Mouse (Mus musculus) lung, embryonic 15.5 days (tissue): ENCODE data around the gene Slc7a4. TPM values are rescaled to one million over a fixed set of nuclear protein-coding genes. Genes with fewer than 3 reads are reported as not detected.
"Not testable (repeated sequence)": the region's sequence is repeated elsewhere in the genome, so short reads cannot be mapped to it uniquely, and the experiment has no call there.

Source experiments
- ATAC-seq: fragments of 200-750 bp; cut with Nextera tagmentation; 2 replicates; pipeline ENCODE4 v1.8.0; 2017; ENCODE audit warnings: moderate number of reproducible peaks, borderline replicate concordance; ENCODE audit not compliant: low FRiP score, low TSS enrichment; ENCODE audit errors: extremely low read depth
- H3K27ac ChIP-seq: fragments of 300-500 bp; sonication (generic); 2 replicates; pipeline ENCODE4 v1.5.1; 2015; ENCODE audit warnings: moderate library complexity, mild to moderate bottlenecking, inconsistent platforms
- H3K27me3 ChIP-seq: fragments of 300-500 bp; sonication (generic); 2 replicates; pipeline ENCODE4 v1.6.1; 2015; ENCODE audit warnings: inconsistent platforms
- H3K36me3 ChIP-seq: fragments of 300-500 bp; sonication (generic); 2 replicates; pipeline ENCODE4 v1.6.1; 2015; ENCODE audit warnings: inconsistent platforms
- H3K4me1 ChIP-seq: fragments of 300-500 bp; sonication (generic); 2 replicates; pipeline ENCODE4 v1.6.1; 2015; ENCODE audit warnings: inconsistent platforms
- H3K4me2 ChIP-seq: fragments of 300-500 bp; sonication (generic); 2 replicates; pipeline ENCODE4 v1.6.1; 2015; ENCODE audit warnings: inconsistent platforms, mild to moderate bottlenecking, moderate library complexity
- H3K4me3 ChIP-seq: fragments of 300-500 bp; sonication (generic); 2 replicates; pipeline ENCODE4 v1.5.1; 2015; ENCODE audit warnings: mild to moderate bottlenecking, inconsistent platforms
- H3K9ac ChIP-seq: fragments of 300-500 bp; sonication (generic); 2 replicates; pipeline ENCODE4 v1.6.1; 2015; ENCODE audit warnings: inconsistent platforms
- H3K9me3 ChIP-seq: fragments of 300-500 bp; sonication (generic); 2 replicates; pipeline ENCODE4 v1.6.1; 2016; ENCODE audit warnings: inconsistent platforms
- WGBS: fragments of 180-500 bp; shearing (Covaris S2); methylation state at CpG from one replicate; pipeline ENCODE4 v1.1.7; 2015; 5-methylcytosine and 5-hydroxymethylcytosine counted together
- polyA plus RNA-seq: library from polyadenylated mRNA; unstranded; fragments of >200 nt; fragmentation: Nextera tagmentation; extraction: Ambion mirVana; gene quantifications from 2 replicates; pipeline ENCODE4 v1.2.1, GENCODE M21; 2015

The Slc7a4 gene
- polyA plus RNA-seq = 9.2 and 9.6 TPM in 2 replicates

- no peaks in the 10 kb centered on the region for H3K9me3 ChIP-seq
- no peak within 1 kb of the TSS for H3K9ac ChIP-seq
- no peak within 1 kb of the TSS for H3K27ac ChIP-seq
- no peaks in the 10 kb centered on the region for H3K36me3 ChIP-seq
- no peak for ATAC-seq
- 17% methylated on average over 8 of the region's 8 CpGs for WGBS
- H3K4me3 ChIP-seq = no peak within 1 kb of the TSS
- no peak within 1 kb of the TSS for H3K4me2 ChIP-seq
- no peaks in the 10 kb centered on the region for H3K4me1 ChIP-seq
- no peaks in the 10 kb centered on the region for H3K27me3 ChIP-seq
Observed at GRCm38 (mm10) chr16:17583064-17583463, at the start of gene Slc7a4. Gene Slc7a4, minus strand, starts transcription at chr16:17583214.

- Histone ChIP-seq H3K36me3 (peaks cover 68% of the 10 kb centered on the region), H3K4me1 (no peaks in the 10 kb centered on the region), H3K27me3 (no peaks in the 10 kb centered on the region), H3K27ac (no peak overlapping the region), H3K9me3 (no peaks in the 10 kb centered on the region), H3K9ac (no peak overlapping the region), H3K4me2 (no peak overlapping the region), H3K4me3 (no peak overlapping the region)
- no peak for ATAC-seq
- WGBS = 93% methylated on average over 2 of the region's 2 CpGs
Observed at GRCm38 (mm10) chr16:17632580-17632979, 49.6 kb upstream of the Slc7a4 start.

- ATAC-seq = 0 out of 2 replicates have a peak, but pooled peaks have one; percentile 17
- 97% methylated on average over 5 of the region's 5 CpGs for WGBS
- H3K36me3 ChIP-seq = peaks cover 82% of the 10 kb centered on the region
- peak overlapping the region; percentile 5; the same call in 1 of the 2 replicates for H3K27ac ChIP-seq
- no peak overlapping the region for H3K4me2 ChIP-seq
- no peak overlapping the region for H3K4me3 ChIP-seq
- no peaks in the 10 kb centered on the region for H3K4me1 ChIP-seq
- no peak overlapping the region for H3K9ac ChIP-seq
- no peaks in the 10 kb centered on the region for H3K9me3 ChIP-seq
- no peaks in the 10 kb centered on the region for H3K27me3 ChIP-seq
Observed at GRCm38 (mm10) chr16:17626269-17626555, 43.2 kb upstream of the Slc7a4 start.

DNA sequence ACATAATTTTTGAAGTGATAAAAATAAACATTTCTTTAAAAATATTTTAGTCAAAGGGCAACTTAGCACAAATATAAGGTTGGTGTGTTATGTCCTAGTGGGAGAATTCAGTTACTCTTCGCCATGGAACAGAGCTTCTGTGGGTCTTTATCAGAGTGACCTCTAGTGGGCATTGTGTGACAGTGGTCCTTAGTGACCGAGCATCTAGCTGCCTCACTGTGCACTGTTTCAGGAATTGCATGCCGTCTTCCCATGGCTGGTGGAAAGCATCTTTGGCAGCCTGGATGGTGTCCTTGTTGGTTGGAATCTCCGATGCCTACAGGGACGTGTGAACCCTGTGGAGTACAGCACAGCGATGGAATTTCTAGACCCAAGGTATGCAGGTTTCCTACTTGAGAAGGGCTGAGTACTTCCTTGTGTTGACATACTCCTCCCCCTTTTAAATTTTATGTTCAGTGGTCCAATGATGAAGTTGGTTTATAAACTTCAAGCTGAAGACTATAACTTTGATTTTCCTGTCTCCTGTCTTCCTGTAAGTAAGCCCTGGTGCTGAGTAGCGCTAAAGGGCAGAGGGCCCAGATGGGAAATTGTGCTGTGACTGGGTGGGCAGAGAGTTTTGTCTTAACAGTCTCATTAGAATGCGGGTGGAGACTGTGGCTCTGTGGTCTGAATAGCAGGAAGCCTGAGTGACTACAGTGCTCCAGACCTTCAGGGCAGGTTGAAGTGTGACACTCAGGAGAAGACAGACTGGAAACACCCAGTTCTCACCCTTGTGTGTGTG lies 42.7 kb upstream of the Slc7a4 start:
- H3K9me3 ChIP-seq = no peaks in the 10 kb centered on the region
- peak overlapping the region; percentile 5; the same call in 1 of the 2 replicates for H3K27ac ChIP-seq
- H3K27me3 ChIP-seq = no peaks in the 10 kb centered on the region
- no peak overlapping the region for H3K4me2 ChIP-seq
- peaks cover 78% of the 10 kb centered on the region for H3K36me3 ChIP-seq
- ATAC-seq = peak; percentile 23; the same call in 1 of the 2 replicates
- H3K4me1 ChIP-seq = no peaks in the 10 kb centered on the region
- no peak overlapping the region for H3K9ac ChIP-seq
- H3K4me3 ChIP-seq = no peak overlapping the region
- WGBS = 58% methylated on average over 8 of the region's 8 CpGs

GRCm38 (mm10) chr16:17621936-17622335 lies 38.9 kb upstream of the Slc7a4 start:
- no peak for ATAC-seq
- no peak overlapping the region for H3K9ac ChIP-seq
- no peaks in the 10 kb centered on the region for H3K9me3 ChIP-seq
- H3K27ac ChIP-seq = no peak overlapping the region
- H3K4me1 ChIP-seq = peaks cover 14% of the 10 kb centered on the region
- no peak overlapping the region for H3K4me3 ChIP-seq
- H3K4me2 ChIP-seq = no peak overlapping the region
- no peaks in the 10 kb centered on the region for H3K27me3 ChIP-seq
- peaks cover 42% of the 10 kb centered on the region for H3K36me3 ChIP-seq
- WGBS = 95% methylated on average over 1 of the region's 1 CpGs

DNA sequence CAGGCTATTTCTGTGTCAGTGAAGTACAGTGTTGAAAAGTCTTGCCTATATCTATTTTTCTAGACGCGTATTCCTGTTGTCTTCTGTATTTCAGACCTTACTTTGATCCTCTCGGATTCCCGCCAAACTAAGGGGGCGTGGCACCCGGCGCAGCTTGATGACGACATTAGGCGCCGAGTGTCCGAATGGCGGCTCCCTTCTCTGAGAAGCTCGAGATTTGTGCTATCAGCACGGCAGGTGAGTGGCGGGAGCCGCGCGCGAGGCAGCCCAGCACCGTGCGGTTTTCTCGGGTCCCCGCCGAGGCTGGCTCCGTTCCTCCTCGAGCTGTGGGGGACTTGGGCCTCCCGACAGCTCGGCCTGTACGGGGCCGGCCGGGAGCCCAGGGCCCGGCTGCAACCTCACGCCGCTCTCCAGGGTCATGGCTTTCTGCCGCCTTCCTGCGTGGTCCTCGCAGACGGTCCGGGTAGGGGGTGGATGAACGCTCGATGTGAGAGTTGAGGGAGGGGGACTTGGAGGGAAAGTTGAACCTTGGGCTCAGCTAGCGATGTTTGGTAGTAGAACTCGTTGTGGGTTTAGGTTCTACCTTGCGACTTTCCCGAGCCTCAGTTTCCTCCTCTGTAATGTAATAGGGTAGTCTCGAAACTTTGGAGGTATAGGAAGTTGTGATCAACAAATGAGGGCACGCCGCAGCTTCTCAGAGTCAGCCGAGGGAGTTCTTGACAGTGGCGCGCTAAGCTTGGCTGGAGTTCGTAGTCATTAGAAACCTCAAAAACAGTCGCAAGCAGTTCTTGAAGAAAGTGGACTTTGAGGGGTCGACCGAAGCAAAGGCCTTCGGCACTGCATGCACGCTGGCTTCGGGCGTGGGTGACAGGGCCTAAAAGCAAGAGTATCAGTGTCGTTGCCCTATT lies 36.4 kb upstream of the Slc7a4 start, which contains the start of gene Smpd4:
Gene Smpd4 (plus strand): TSS at position 157 of the 908 bp plus-strand sequence.
- Histone ChIP-seq H3K4me2 (peak within 1 kb of the TSS; percentile 65), H3K4me3 (peak within 1 kb of the TSS; percentile 92), H3K27me3 (no peaks in the 10 kb centered on the region), H3K9ac (peak within 1 kb of the TSS; percentile 86), H3K9me3 (no peaks in the 10 kb centered on the region), H3K27ac (peak within 1 kb of the TSS; percentile 29; the same call in 1 of the 2 replicates), H3K36me3 (peaks cover 22% of the 10 kb centered on the region), H3K4me1 (peaks cover 14% of the 10 kb centered on the region)
- peak; percentile 76; the same call in 1 of the 2 replicates for ATAC-seq
- 1% methylated on average over 60 of the region's 60 CpGs for WGBS

- H3K4me2 ChIP-seq = peak overlapping the region; percentile 37
- peak; percentile 64; the same call in 1 of the 2 replicates for ATAC-seq
- H3K27ac ChIP-seq = peak overlapping the region; percentile 29; the same call in 1 of the 2 replicates
Observed at GRCm38 (mm10) chr16:17617922-17618565, 35.0 kb upstream of the Slc7a4 start.

DNA sequence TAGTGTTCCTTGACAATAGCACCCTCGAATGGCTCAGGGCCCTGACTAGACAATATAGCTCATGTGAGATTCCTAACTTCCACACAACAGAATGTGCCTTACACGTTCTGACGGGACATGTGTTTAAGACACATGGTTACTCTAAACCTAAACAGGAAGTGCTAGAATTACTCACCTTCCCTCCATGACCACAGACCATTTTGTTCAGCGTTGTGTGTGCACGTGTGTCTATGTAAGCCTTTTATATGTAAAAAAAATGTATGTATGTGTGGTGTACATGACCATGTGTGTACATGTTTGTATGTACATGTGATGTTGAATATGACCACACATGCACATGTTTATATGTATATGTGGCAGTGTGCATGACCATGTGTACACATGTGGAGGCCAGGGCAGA lies 33.2 kb upstream of the Slc7a4 start:
- no peaks in the 10 kb centered on the region for H3K27me3 ChIP-seq
- no peak overlapping the region for H3K9ac ChIP-seq
- peaks cover 14% of the 10 kb centered on the region for H3K4me1 ChIP-seq
- H3K9me3 ChIP-seq = no peaks in the 10 kb centered on the region
- H3K36me3 ChIP-seq = no peaks in the 10 kb centered on the region
- no peak overlapping the region for H3K27ac ChIP-seq
- 76% methylated on average over 5 of the region's 5 CpGs for WGBS
- no peak overlapping the region for H3K4me3 ChIP-seq
- H3K4me2 ChIP-seq = no peak overlapping the region
- ATAC-seq = no peak

More at GRCm38 (mm10) chr16:17617922-17618565, 35.0 kb upstream of the Slc7a4 start:
- Histone ChIP-seq H3K4me1 (peaks cover 14% of the 10 kb centered on the region), H3K9me3 (no peaks in the 10 kb centered on the region), H3K36me3 (peaks cover 13% of the 10 kb centered on the region), H3K27me3 (no peaks in the 10 kb centered on the region), H3K9ac (no peak overlapping the region), H3K4me3 (no peak overlapping the region)
- WGBS = 8% methylated on average over 13 of the region's 13 CpGs

DNA sequence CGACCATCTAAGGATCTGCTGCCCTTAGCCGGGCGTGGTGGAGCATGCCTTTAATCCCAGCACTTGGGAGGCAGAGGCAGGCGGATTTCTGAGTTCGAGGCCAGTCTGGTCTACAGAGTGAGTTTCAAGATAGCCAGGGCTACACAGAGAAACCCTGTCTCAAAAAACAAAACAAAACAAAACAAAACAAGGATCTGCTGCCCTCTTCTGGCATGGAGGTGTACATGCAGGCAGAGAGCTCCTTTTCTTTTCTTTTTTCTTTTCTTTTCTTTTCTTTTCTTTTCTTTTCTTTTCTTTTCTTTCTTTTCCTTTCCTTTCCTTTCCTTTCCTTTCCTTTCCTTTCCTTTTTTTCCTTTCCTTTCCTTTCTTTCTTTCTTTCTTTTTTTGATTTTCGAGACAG lies 31.7 kb upstream of the Slc7a4 start:
- ATAC-seq, H3K4me3 ChIP-seq, H3K9ac ChIP-seq, H3K27ac ChIP-seq, H3K36me3 ChIP-seq, H3K4me1 ChIP-seq, H3K9me3 ChIP-seq, H3K4me2 ChIP-seq, H3K27me3 ChIP-seq: not testable (repeated sequence)
- 89% methylated on average over 6 of the region's 6 CpGs for WGBS

- no peaks in the 10 kb centered on the region for H3K36me3 ChIP-seq
- no peak overlapping the region for H3K9ac ChIP-seq
- H3K4me2 ChIP-seq = no peak overlapping the region
- ATAC-seq = no peak
- H3K9me3 ChIP-seq = no peaks in the 10 kb centered on the region
- 58% methylated on average over 4 of the region's 4 CpGs for WGBS
- H3K27me3 ChIP-seq = no peaks in the 10 kb centered on the region
- H3K4me3 ChIP-seq = no peak overlapping the region
- no peaks in the 10 kb centered on the region for H3K4me1 ChIP-seq
- H3K27ac ChIP-seq = no peak overlapping the region
Observed at GRCm38 (mm10) chr16:17611383-17611782, 28.4 kb upstream of the Slc7a4 start.

DNA sequence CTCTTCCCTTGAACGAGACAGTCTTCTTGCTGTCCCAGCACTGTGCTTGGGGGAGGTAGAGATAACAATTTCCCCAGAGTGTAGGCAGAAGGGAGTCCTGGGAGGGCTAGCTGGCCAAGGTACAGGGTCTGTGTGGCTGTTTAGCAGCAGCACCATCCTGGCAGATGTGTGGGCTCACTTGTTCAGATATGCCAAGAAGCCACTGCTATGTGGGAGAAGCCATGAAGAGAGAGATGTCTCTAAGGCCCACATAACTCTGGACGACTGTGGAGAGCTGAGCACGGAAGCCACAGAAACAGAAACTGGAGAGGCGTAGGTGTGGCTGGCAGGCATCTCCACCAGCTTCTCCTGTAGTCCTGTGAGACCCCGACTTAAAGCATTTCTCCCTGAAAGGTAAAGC lies 22.7 kb upstream of the Slc7a4 start:
- Histone ChIP-seq H3K36me3 (no peaks in the 10 kb centered on the region), H3K27me3 (no peaks in the 10 kb centered on the region), H3K4me1 (no peaks in the 10 kb centered on the region), H3K27ac (no peak overlapping the region), H3K4me3 (no peak overlapping the region), H3K9ac (no peak overlapping the region), H3K4me2 (no peak overlapping the region), H3K9me3 (no peaks in the 10 kb centered on the region)
- WGBS = 74% methylated on average over 5 of the region's 5 CpGs
- ATAC-seq = no peak
